Mouse (Mus musculus): ENCODE data around the gene Crlf2.

DNA sequence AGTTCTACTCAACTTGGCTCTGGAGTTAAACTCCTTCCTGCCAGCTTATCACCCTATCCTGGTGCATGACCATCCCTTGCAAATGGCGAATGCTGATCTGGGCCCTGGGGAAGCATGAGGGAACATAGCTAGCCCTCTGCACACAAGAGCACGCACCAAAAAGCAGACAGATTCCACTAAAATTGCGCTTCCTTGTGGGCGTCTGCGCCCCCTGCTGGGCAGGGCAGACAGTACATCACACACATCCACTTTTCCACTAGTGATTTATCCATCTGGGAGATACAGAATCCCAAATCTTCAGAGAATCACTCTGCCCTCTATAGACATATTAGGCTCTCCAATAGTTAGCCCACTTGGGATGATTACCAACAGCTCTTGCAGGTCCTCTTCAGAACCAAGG, 37.9 kb upstream of the Crlf2 start:
- TF ChIP-seq GATA1 (IDR thresholded peaks at IDR 0.05; ENCODE audit: low read length) (no peak), TAL1 (IDR thresholded peaks at IDR 0.05; ENCODE audit: low read length) (no peak)

Data from erythroblast, embryonic 14.5 days (primary cell).